Mouse (Mus musculus) liver, embryonic 13.5 days (tissue): Measurements from ENCODE around the gene Itprip. TPM values are rescaled to one million over a fixed set of nuclear protein-coding genes. Genes with fewer than 3 reads are reported as not detected.

Experiments used
- ATAC-seq: fragments of 200-750 bp; cut with Nextera tagmentation; 2 replicates; pipeline ENCODE4 v1.8.0; 2017; ENCODE audit warnings: low read depth, mild to moderate bottlenecking, moderate number of reproducible peaks, moderate library complexity
- DNase-seq: peaks from one replicate; pipeline ENCODE4 v3.0.0; 2022
- H3K27ac ChIP-seq: fragments of 300-500 bp; sonication (generic); 2 replicates; pipeline ENCODE4 v1.5.1; 2015; ENCODE audit warnings: moderate library complexity, mild to moderate bottlenecking, inconsistent platforms
- H3K27me3 ChIP-seq: fragments of 300-500 bp; sonication (generic); 2 replicates; pipeline ENCODE4 v1.6.1; 2015; ENCODE audit warnings: mild to moderate bottlenecking, inconsistent platforms
- H3K36me3 ChIP-seq: fragments of 300-500 bp; sonication (generic); 2 replicates; pipeline ENCODE4 v1.6.1; 2015; ENCODE audit warnings: mild to moderate bottlenecking, inconsistent platforms
- H3K4me1 ChIP-seq: fragments of 300-500 bp; sonication (generic); replicated peaks from 2 replicates; pipeline ENCODE4 v1.6.1; 2015; ENCODE audit warnings: inconsistent platforms
- H3K4me2 ChIP-seq: fragments of 300-500 bp; sonication (generic); 2 replicates; pipeline ENCODE4 v1.6.1; 2015; ENCODE audit warnings: inconsistent platforms, mild to moderate bottlenecking, moderate library complexity
- H3K4me3 ChIP-seq: fragments of 300-500 bp; sonication (generic); replicated peaks from 2 replicates; pipeline ENCODE4 v1.5.1; 2015; ENCODE audit warnings: mild to moderate bottlenecking, inconsistent platforms
- H3K9ac ChIP-seq: fragments of 300-500 bp; sonication (generic); 2 replicates; pipeline ENCODE4 v1.6.1; 2015; ENCODE audit warnings: mild to moderate bottlenecking, inconsistent platforms
- H3K9me3 ChIP-seq: fragments of 300-500 bp; sonication (generic); replicated peaks from 2 replicates; pipeline ENCODE4 v1.6.1; 2016; ENCODE audit warnings: inconsistent platforms
- WGBS: fragments of 180-500 bp; shearing (Covaris S2); methylation state at CpG from one replicate; pipeline ENCODE4 v1.1.7; 2015; ENCODE audit not compliant: insufficient replicate concordance; 5-methylcytosine and 5-hydroxymethylcytosine counted together
- polyA plus RNA-seq: library from polyadenylated mRNA; unstranded; fragments of >200 nt; fragmentation: Nextera tagmentation; extraction: Ambion mirVana; gene quantifications from 2 replicates; pipeline ENCODE4 v1.2.1, GENCODE M21; 2015

The Itprip gene
- polyA plus RNA-seq, 1 experiment from 2014 or later, result 3.8 TPM

- no peak overlapping the region for H3K4me2 ChIP-seq
- WGBS, result 67% methylated on average over 16 of the region's 16 CpGs
- H3K4me1 ChIP-seq, result peaks cover 8% of the 10 kb centered on the region; the same call in 1 of the 2 replicates
- H3K27me3 ChIP-seq, result peaks cover 28% of the 10 kb centered on the region
- DNase-seq, result no peak
- no peaks in the 10 kb centered on the region for H3K9me3 ChIP-seq
- H3K36me3 ChIP-seq, result no peaks in the 10 kb centered on the region
- H3K4me3 ChIP-seq, result no peak overlapping the region
- ATAC-seq, result no peak
- no peak overlapping the region for H3K9ac ChIP-seq
- no peak overlapping the region for H3K27ac ChIP-seq
Measured at GRCm38 (mm10) chr19:47934636-47935238, 15.6 kb upstream of the Itprip start.

GRCm38 (mm10) chr19:47934146-47934545 is 15.0 kb upstream of the Itprip start:
- no peak overlapping the region for H3K9ac ChIP-seq
- DNase-seq (no peak), ATAC-seq (no peak)
- H3K27ac ChIP-seq, result no peak overlapping the region
- H3K4me3 ChIP-seq, result no peak overlapping the region
- no peak overlapping the region for H3K4me2 ChIP-seq
- no peaks in the 10 kb centered on the region for H3K36me3 ChIP-seq
- H3K4me1 ChIP-seq, result peaks cover 8% of the 10 kb centered on the region; the same call in 1 of the 2 replicates
- H3K9me3 ChIP-seq, result no peaks in the 10 kb centered on the region
- H3K27me3 ChIP-seq, result peaks cover 25% of the 10 kb centered on the region
- 76% methylated on average over 8 of the region's 8 CpGs for WGBS

GRCm38 (mm10) chr19:47931982-47932638 is 13.0 kb upstream of the Itprip start:
- no peak for ATAC-seq
- DNase-seq, result no peak

GRCm38 (mm10) chr19:47929043-47929442 is 9.9 kb upstream of the Itprip start:
- 76% methylated on average over 4 of the region's 4 CpGs for WGBS

More at GRCm38 (mm10) chr19:47931982-47932638, 13.0 kb upstream of the Itprip start:
- no peak overlapping the region for H3K4me3 ChIP-seq
- no peak overlapping the region for H3K9ac ChIP-seq
- no peak overlapping the region for H3K27ac ChIP-seq
- H3K9me3 ChIP-seq, result no peaks in the 10 kb centered on the region
- H3K27me3 ChIP-seq, result peaks cover 6% of the 10 kb centered on the region; the same call in 1 of the 2 replicates
- H3K36me3 ChIP-seq, result no peaks in the 10 kb centered on the region
- WGBS, result 31% methylated on average over 7 of the region's 7 CpGs
- no peak overlapping the region for H3K4me2 ChIP-seq
- H3K4me1 ChIP-seq, result no peaks in the 10 kb centered on the region

GRCm38 (mm10) chr19:47927032-47927431 is 7.9 kb upstream of the Itprip start:
- 59% methylated on average over 2 of the region's 2 CpGs for WGBS
- ATAC-seq (no peak), DNase-seq (no peak)
- Histone ChIP-seq H3K27me3 (no peaks in the 10 kb centered on the region), H3K36me3 (no peaks in the 10 kb centered on the region), H3K4me2 (no peak overlapping the region), H3K4me1 (no peaks in the 10 kb centered on the region), H3K27ac (no peak overlapping the region), H3K4me3 (no peak overlapping the region), H3K9ac (no peak overlapping the region), H3K9me3 (no peaks in the 10 kb centered on the region)

More at GRCm38 (mm10) chr19:47929043-47929442, 9.9 kb upstream of the Itprip start:
- Histone ChIP-seq H3K4me3 (no peak overlapping the region), H3K4me2 (no peak overlapping the region), H3K4me1 (no peaks in the 10 kb centered on the region), H3K9me3 (no peaks in the 10 kb centered on the region), H3K27ac (no peak overlapping the region), H3K9ac (no peak overlapping the region), H3K36me3 (no peaks in the 10 kb centered on the region), H3K27me3 (no peaks in the 10 kb centered on the region)
- ATAC-seq, result no peak
- DNase-seq, result no peak

GRCm38 (mm10) chr19:47925819-47926218 is 6.7 kb upstream of the Itprip start:
- H3K27me3 ChIP-seq, result no peaks in the 10 kb centered on the region
- no peak overlapping the region for H3K27ac ChIP-seq
- no peak overlapping the region for H3K4me3 ChIP-seq
- H3K36me3 ChIP-seq, result no peaks in the 10 kb centered on the region
- no peak overlapping the region for H3K9ac ChIP-seq
- WGBS, result 57% methylated on average over 7 of the region's 7 CpGs
- ATAC-seq (no peak), DNase-seq (no peak)
- no peaks in the 10 kb centered on the region for H3K4me1 ChIP-seq
- H3K9me3 ChIP-seq, result no peaks in the 10 kb centered on the region
- H3K4me2 ChIP-seq, result no peak overlapping the region

- H3K36me3 ChIP-seq, result no peaks in the 10 kb centered on the region
- H3K27ac ChIP-seq, result peak overlapping the region; percentile 80
- H3K27me3 ChIP-seq, result no peaks in the 10 kb centered on the region
- ATAC-seq (peak; percentile 3; the same call in 1 of the 2 replicates), DNase-seq (no peak)
- peak overlapping the region; percentile 90 for H3K9ac ChIP-seq
- peak overlapping the region; percentile 84 for H3K4me3 ChIP-seq
- peaks cover 28% of the 10 kb centered on the region for H3K4me1 ChIP-seq
- H3K4me2 ChIP-seq, result peak overlapping the region; percentile 87
- H3K9me3 ChIP-seq, result no peaks in the 10 kb centered on the region
- 3% methylated on average over 8 of the region's 8 CpGs for WGBS
Measured at GRCm38 (mm10) chr19:47919966-47920375, 872 bp upstream of the Itprip start.

- Histone ChIP-seq H3K27me3 (no peaks in the 10 kb centered on the region), H3K4me2 (peak overlapping the region; percentile 87), H3K4me1 (peaks cover 28% of the 10 kb centered on the region), H3K9ac (peak overlapping the region; percentile 90), H3K36me3 (no peaks in the 10 kb centered on the region), H3K4me3 (peak overlapping the region; percentile 84), H3K27ac (peak overlapping the region; percentile 80), H3K9me3 (no peaks in the 10 kb centered on the region)
- under 1% methylated on average over 29 of the region's 29 CpGs for WGBS
- peak; percentile 19 for DNase-seq
- peak; percentile 50 for ATAC-seq
Measured at GRCm38 (mm10) chr19:47918455-47919101, 521 bp downstream of the Itprip start.

- no peak for ATAC-seq
Measured at GRCm38 (mm10) chr19:47918016-47918415, 1.1 kb downstream of the Itprip start.

GRCm38 (mm10) chr19:47917396-47917795 is 1.7 kb downstream of the Itprip start:
- Histone ChIP-seq H3K27me3 (no peaks in the 10 kb centered on the region), H3K27ac (no peak overlapping the region), H3K9ac (0 out of 2 replicates have a peak overlapping the region, but pooled peaks have one; percentile 90), H3K4me2 (peak overlapping the region; percentile 87), H3K36me3 (no peaks in the 10 kb centered on the region), H3K4me3 (peak overlapping the region; percentile 84), H3K9me3 (no peaks in the 10 kb centered on the region), H3K4me1 (peaks cover 28% of the 10 kb centered on the region)
- 64% methylated on average over 4 of the region's 4 CpGs for WGBS
- DNase-seq (no peak), ATAC-seq (no peak)

More at GRCm38 (mm10) chr19:47918016-47918415, 1.1 kb downstream of the Itprip start:
- H3K27ac ChIP-seq, result no peak overlapping the region
- peaks cover 28% of the 10 kb centered on the region for H3K4me1 ChIP-seq
- peak overlapping the region; percentile 84 for H3K4me3 ChIP-seq
- no peaks in the 10 kb centered on the region for H3K9me3 ChIP-seq
- H3K4me2 ChIP-seq, result peak overlapping the region; percentile 87
- WGBS, result 21% methylated on average over 9 of the region's 9 CpGs
- peak overlapping the region; percentile 90 for H3K9ac ChIP-seq
- no peaks in the 10 kb centered on the region for H3K36me3 ChIP-seq
- no peak for DNase-seq
- no peaks in the 10 kb centered on the region for H3K27me3 ChIP-seq

GRCm38 (mm10) chr19:47915251-47915650 is 3.8 kb downstream of the Itprip start:
- ATAC-seq (no peak), DNase-seq (no peak)
- no peak overlapping the region; the same call in 1 of the 2 replicates for H3K27ac ChIP-seq
- no peaks in the 10 kb centered on the region for H3K27me3 ChIP-seq
- peaks cover 41% of the 10 kb centered on the region for H3K4me1 ChIP-seq
- H3K4me3 ChIP-seq, result no peak overlapping the region
- H3K9ac ChIP-seq, result no peak overlapping the region
- no peaks in the 10 kb centered on the region for H3K9me3 ChIP-seq
- WGBS, result 72% methylated on average over 4 of the region's 4 CpGs
- H3K36me3 ChIP-seq, result 0 out of 2 replicates have a peak, but pooled peaks cover 5% of the 10 kb centered on the region
- H3K4me2 ChIP-seq, result no peak overlapping the region
